Mouse (Mus musculus) bone marrow, adult 2 months (tissue): ENCODE data around the gene Sbds. TPM values are rescaled to one million over a fixed set of nuclear protein-coding genes. Genes with fewer than 3 reads are reported as not detected.
A peak's percentile ranks its signal among the peaks of the same experiment; 100 is the strongest.
"Not testable (repeated sequence)": the region's sequence is repeated elsewhere in the genome, so short reads cannot be mapped to it uniquely, and the experiment has no call there.

Source experiments
- H3K27ac ChIP-seq: fragments of 200-500 bp; 2 replicates; pipeline ENCODE4 v1.5.1; 2012; ENCODE audit warnings: low read depth, mild to moderate bottlenecking, control low read depth, inconsistent platforms, low read length; ENCODE audit not compliant: control insufficient read depth, poor library complexity, insufficient read depth
- H3K4me1 ChIP-seq: fragments of 200-500 bp; 2 replicates; pipeline ENCODE4 v1.6.1; 2011; ENCODE audit warnings: low read length; ENCODE audit not compliant: control insufficient read depth, insufficient read depth
- H3K4me3 ChIP-seq: fragments of 200-500 bp; replicated peaks from 2 replicates; pipeline ENCODE3; 2011; ENCODE audit warnings: mild to moderate bottlenecking, low read depth, low read length, control low read depth; ENCODE audit not compliant: control insufficient read depth
- CTCF ChIP-seq: fragments of 200-500 bp; IDR thresholded peaks from 2 replicates; pipeline ENCODE4 v1.5.1; 2011; ENCODE audit warnings: low read length, control low read depth; ENCODE audit not compliant: control insufficient read depth, insufficient read depth
- POLR2A ChIP-seq: fragments of 200-500 bp; IDR thresholded peaks from 2 replicates; pipeline ENCODE4 v1.6.1; 2011; ENCODE audit warnings: low read depth, mild to moderate bottlenecking, control low read depth, low read length, borderline replicate concordance; ENCODE audit not compliant: control insufficient read depth
- WGBS: fragments of 180-500 bp; shearing (Covaris S2); methylation state at CpG from one replicate; pipeline ENCODE4 v1.1.7; 2018; 5-methylcytosine and 5-hydroxymethylcytosine counted together
- polyA plus RNA-seq: library from polyadenylated mRNA; stranded (reverse); fragments of >200 nt; gene quantifications from 2 replicates; pipeline ENCODE4 v1.2.4, GENCODE M21; 2011; ENCODE audit warnings: low replicate concordance; ENCODE audit not compliant: missing spikeins, insufficient read depth, insufficient read length

Sbds gene
- polyA plus RNA-seq, 1 experiment, result 56.9 TPM

DNA sequence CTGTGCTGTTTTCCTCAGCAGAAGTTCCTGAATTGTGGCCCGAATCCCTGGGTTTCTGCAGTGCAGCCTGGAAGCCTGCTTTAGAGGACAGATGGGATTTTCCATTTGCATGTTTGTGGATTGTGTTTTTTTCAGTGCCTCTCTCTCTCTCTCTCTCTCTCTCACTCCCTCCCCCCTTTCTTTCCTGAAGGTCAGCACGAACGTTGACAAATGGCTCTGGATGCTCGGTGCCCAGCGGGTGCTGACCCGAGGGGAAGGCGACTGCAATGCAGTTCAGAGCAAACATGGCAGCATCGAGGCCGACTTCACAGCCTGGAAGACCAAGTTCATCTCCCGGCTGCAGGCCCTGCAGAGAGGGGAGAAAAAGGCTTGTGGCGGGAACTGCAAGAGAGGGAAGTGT lies 13.6 kb upstream of the Sbds start:
- Histone ChIP-seq H3K27ac (no peak overlapping the region), H3K4me1 (no peaks in the 10 kb centered on the region), H3K4me3 (no peak overlapping the region)
- TF ChIP-seq CTCF (no peak), POLR2A (no peak)
- 85% methylated on average over 11 of the region's 11 CpGs for WGBS

DNA sequence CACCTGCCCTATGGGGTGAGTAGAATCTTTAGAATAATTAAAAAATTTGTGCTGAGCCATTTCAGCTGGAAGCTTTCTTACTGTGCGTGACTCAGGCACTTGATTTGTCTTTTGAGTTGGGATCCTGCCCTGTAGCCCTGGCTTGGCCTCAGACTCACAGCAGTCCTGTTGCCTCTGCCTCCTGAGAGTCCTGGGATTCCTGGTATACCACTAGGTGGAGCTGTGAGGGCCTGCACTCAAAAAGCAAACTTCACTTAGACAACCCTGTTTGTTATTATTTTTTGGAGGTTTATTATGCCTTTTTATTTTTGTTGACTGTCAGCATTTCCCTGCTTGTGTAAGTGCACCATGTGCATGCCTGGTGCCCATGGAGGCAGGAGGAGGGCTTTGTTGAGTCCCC lies 12.0 kb upstream of the Sbds start:
- WGBS, result 90% methylated on average over 1 of the region's 1 CpGs
- no peak for TF ChIP-seq POLR2A
- peak; percentile 56; the same call in 1 of the 2 replicates for TF ChIP-seq CTCF
- H3K27ac ChIP-seq, result no peak overlapping the region
- no peaks in the 10 kb centered on the region for H3K4me1 ChIP-seq
- no peak overlapping the region for H3K4me3 ChIP-seq

DNA sequence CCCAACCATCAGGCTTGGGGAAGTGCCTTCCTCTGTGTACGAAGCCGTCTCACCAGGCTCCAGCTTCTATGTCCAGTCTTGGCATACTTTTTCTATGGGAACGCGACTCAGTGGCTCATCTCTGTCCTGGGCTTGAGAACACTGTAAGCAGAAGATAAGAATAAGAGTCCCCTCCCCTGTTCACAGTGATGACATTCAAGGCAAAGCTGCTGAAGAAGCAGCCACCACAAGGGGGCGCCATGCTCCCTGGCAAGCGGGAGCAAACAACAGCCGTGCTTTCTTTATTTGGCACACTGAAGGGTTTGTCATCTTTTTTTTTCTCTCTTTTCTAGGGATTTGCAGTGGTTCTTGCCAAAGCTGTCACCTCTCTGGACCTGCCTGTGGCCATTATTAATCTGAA lies 11.3 kb upstream of the Sbds start:
- no peaks in the 10 kb centered on the region for H3K4me1 ChIP-seq
- H3K4me3 ChIP-seq, result no peak overlapping the region
- WGBS, result 74% methylated on average over 7 of the region's 7 CpGs
- H3K27ac ChIP-seq, result no peak overlapping the region
- TF ChIP-seq POLR2A (no peak), CTCF (peak; percentile 68)

DNA sequence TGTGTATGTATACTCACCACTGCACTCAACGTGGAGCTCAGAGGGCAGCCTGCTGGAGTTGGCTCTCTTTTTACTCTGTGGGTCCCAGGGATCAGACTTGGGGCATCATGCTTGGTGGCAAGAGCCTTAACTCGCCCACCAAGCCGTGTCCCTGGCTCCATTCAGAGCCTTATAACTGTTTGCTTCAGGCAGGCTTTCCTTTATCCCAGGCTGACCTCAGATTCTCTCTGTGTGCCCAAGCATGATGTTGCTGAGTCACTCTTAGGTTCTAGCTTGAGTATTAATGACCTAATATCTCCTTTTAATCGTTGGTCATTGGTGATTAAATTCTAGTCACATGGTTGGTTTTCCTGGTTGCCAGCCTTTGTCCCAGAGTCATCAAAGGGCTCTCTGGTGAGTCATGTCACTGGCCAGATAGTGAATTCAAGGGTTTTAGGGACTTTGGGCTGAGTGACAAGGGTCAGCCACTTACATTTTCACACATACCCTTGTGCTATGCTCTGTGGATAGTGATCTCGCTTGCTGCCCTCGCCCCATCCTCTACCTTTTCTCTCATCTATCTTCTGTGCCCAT lies 9.2 kb upstream of the Sbds start:
- WGBS, result 80% methylated on average over 6 of the region's 6 CpGs
- Histone ChIP-seq H3K4me1 (no peaks in the 10 kb centered on the region), H3K4me3 (no peak overlapping the region), H3K27ac (no peak overlapping the region)
- TF ChIP-seq POLR2A (no peak), CTCF (no peak)

DNA sequence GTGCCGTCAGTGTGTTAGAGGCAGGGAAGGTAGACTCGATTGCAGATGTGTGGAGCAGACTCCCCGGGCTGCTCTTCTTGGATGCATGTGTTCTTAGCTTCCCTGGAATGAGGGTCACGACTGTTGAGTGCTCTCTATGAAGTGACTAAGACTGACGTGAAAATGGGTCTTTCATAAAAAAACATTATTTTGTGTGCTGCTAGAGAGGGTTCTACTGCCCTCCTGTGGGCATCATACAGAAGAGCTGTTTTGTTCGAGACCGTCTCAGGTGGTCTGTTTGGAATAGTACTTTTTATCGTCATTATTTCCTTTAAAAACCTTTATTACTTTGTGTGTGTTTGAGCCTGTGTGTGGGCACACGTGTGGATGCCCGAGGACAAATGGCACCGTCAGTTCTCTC lies 8.1 kb upstream of the Sbds start:
- Histone ChIP-seq H3K4me1 (no peaks in the 10 kb centered on the region), H3K4me3 (no peak overlapping the region), H3K27ac (no peak overlapping the region)
- WGBS, result 71% methylated on average over 11 of the region's 11 CpGs
- TF ChIP-seq CTCF (no peak), POLR2A (no peak)

DNA sequence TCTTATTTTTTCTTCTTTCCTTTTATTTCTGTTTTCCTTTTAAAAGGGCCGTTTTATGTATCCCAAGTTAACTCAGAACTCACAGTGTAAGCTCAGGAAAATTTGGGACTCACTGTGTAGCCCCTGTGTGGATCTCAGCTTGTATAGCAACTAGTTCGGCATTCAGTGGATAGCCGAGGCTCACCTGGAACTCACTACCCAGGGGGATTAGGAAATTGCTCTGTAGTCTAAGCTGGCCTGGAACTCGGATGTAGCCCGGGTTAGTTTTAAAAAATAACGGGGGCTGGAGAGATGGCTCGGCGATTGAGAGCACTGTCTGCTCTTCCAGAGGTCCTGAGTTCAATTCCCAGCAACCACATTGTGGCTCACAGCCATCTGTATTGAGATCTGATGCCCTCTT lies 2.0 kb upstream of the Sbds start:
- 2% methylated on average over 8 of the region's 8 CpGs for WGBS
- TF ChIP-seq POLR2A, result no peak
- TF ChIP-seq CTCF, result no peak
- Histone ChIP-seq H3K4me3 (peak overlapping the region; percentile 92), H3K27ac (peak overlapping the region; percentile 72), H3K4me1 (no peaks in the 10 kb centered on the region)

DNA sequence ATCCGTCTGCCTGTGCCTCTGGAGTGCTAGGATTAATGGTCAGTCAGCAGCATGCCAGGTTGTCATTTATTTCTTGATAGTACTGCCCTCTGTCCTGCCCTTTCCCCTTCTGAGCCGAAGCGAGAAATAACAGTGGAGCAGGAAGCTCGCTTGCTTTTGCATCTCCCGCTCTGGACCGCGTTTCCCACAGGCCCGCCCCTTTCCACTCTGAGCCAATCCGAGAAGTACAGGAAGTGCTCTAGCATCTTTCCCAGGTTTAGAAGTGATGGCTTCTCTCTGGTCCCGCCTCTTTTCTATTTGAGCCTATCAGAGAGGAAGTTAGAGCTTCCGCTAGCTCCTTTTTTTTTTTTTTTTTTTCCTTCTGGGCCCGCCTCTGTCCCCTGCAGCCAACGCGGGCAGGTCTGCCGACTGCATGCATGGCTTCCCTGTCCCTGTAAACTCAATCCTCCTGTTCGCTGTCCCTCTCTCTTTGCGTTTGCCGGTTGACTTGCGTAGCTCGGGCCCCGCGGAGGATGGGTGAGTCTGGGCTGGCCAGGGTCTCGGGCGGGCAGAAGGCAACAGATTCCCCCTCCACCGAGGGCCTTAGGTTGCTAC lies 1.4 kb upstream of the Sbds start:
- H3K4me1 ChIP-seq, result no peaks in the 10 kb centered on the region
- TF ChIP-seq CTCF, result no peak
- TF ChIP-seq POLR2A, result peak; percentile 53; the same call in 1 of the 2 replicates
- under 1% methylated on average over 25 of the region's 25 CpGs for WGBS
- H3K27ac ChIP-seq, result peak overlapping the region; percentile 72
- H3K4me3 ChIP-seq, result peak overlapping the region; percentile 92

DNA sequence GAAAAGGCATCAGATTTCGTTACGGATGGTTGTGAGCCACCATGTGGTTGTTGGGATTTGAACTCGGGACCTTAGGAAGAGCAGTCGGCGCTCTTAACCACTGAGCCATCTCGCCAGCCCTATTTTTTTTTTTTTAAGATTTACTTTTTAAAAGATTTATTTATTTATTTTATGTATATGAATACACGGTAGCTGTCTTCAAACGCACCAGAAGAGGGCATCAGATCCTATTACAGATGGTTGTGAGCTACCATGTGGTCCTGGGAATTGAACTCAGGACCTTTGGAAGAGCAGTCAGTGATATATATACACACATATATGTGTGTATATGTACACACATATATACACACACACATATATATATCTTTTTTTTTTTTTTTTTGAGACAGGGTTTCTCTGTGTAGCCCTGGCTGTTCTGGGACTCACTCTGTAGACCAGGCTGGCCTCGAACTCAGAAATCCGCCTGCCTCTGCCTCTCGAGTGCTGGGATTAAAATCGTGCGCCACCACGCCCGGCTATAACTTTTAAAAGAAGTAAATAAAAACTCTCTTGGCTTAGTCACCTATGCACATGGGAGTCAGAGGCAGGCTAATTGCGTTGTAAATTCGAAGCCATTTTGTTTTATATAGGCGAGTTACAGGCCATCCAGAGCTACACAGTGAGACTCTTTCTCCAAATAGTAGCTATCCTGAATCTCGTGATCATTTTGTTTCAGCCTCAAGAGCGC lies 632 bp upstream of the Sbds start:
- not testable (repeated sequence) for H3K27ac ChIP-seq, H3K4me3 ChIP-seq
- 19% methylated on average over 20 of the region's 20 CpGs for WGBS

More for the DNA sequence above, 632 bp upstream of the Sbds start:
- H3K4me1 ChIP-seq, result not testable (repeated sequence)
